Mouse (Mus musculus) brain, embryonic 14.5 days (tissue): ENCODE measurements around the gene Bmi1.

ENCODE experiments used
- CTCF ChIP-seq: fragments of 200-500 bp; IDR thresholded peaks from 2 replicates; pipeline ENCODE4 v1.5.1; 2012; ENCODE audit warnings: inconsistent platforms, mild to moderate bottlenecking, moderate library complexity, borderline replicate concordance; ENCODE audit not compliant: insufficient read depth, insufficient read length; ENCODE audit errors: extremely low read depth
- POLR2A ChIP-seq: fragments of 200-500 bp; IDR thresholded peaks from 2 replicates; pipeline ENCODE4 v1.6.1; 2012; ENCODE audit warnings: mild to moderate bottlenecking, inconsistent platforms, borderline replicate concordance; ENCODE audit not compliant: poor library complexity, insufficient read depth, insufficient read length, severe bottlenecking; ENCODE audit errors: extremely low read depth

DNA sequence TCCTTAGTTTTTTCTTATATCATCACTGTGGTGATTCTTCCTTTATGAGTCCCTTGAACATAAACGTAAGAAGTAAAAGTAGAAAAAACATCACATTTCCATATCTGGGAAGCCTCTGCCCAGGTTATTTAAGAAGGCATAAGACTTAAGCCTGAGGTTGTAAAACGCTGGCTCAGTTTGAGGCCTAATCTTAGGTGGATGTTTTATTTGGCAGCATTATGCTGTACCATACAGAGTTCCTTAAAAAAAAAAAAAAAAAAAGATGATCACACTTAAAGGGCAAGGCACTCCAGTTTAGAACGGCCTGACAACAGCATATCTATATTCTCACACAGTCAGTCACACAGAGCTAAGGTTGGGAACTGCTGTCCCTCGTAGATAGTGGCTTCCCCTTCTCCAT is 49.1 kb downstream of the Bmi1 start:
- no peak for TF ChIP-seq POLR2A
- no peak for TF ChIP-seq CTCF
